Mouse (Mus musculus) C2C12 (cell line): ENCODE results near the gene Rnaset2b. TPM values are rescaled to one million over a fixed set of nuclear protein-coding genes. Genes with fewer than 3 reads are reported as not detected.
A peak's percentile ranks its signal among the peaks of the same experiment; 100 is the strongest.
"Not testable (repeated sequence)": the region's sequence is repeated elsewhere in the genome, so short reads cannot be mapped to it uniquely, and the experiment has no call there.

Experiments used
- H3K27me3 ChIP-seq: one replicate; pipeline ENCODE4 v1.6.1; 2011; ENCODE audit not compliant: control insufficient read depth, insufficient read depth, insufficient read length
- H3K36me3 ChIP-seq: one replicate; pipeline ENCODE4 v1.6.1; 2011; ENCODE audit not compliant: control insufficient read depth, insufficient read depth
- H3K4me3 ChIP-seq: one replicate; pipeline ENCODE4 v1.5.1; 2011; ENCODE audit warnings: mild to moderate bottlenecking, control low read depth; ENCODE audit not compliant: poor library complexity, insufficient read depth, severe bottlenecking
- H3K79me2 ChIP-seq: one replicate; pipeline ENCODE4 v1.6.1; 2011; ENCODE audit not compliant: control insufficient read depth, insufficient read depth
- H3K79me3 ChIP-seq: one replicate; pipeline ENCODE4 v1.6.1; 2011; ENCODE audit warnings: low read depth, control low read depth
- H3ac ChIP-seq: one replicate; pipeline ENCODE3; 2011; ENCODE audit warnings: low read depth; ENCODE audit not compliant: control insufficient read depth, insufficient read length
- USF1 ChIP-seq: IDR thresholded peaks from one replicate; pipeline ENCODE4 v1.6.1; 2011; ENCODE audit warnings: low read depth, mild to moderate bottlenecking, control low read depth, moderate library complexity
- polyA plus RNA-seq: library from polyadenylated mRNA; unstranded; fragments of >200 nt; fragmentation: generic; extraction: Trizol; gene quantifications from one replicate; pipeline ENCODE4 v1.2.1, GENCODE M21; 2012; ENCODE audit warnings: missing spikeins

Gene Rnaset2b
- polyA plus RNA-seq, 1 experiment: 81.9 TPM

- H3K79me3 ChIP-seq, H3K27me3 ChIP-seq, H3K79me2 ChIP-seq, H3ac ChIP-seq, H3K36me3 ChIP-seq: not testable (repeated sequence)
- H3K4me3 ChIP-seq: peak overlapping the region; percentile 55
- peak; percentile 21 for TF ChIP-seq USF1
Measured at GRCm38 (mm10) chr17:6960349-6960748, 10.1 kb upstream of the Rnaset2b start.

DNA sequence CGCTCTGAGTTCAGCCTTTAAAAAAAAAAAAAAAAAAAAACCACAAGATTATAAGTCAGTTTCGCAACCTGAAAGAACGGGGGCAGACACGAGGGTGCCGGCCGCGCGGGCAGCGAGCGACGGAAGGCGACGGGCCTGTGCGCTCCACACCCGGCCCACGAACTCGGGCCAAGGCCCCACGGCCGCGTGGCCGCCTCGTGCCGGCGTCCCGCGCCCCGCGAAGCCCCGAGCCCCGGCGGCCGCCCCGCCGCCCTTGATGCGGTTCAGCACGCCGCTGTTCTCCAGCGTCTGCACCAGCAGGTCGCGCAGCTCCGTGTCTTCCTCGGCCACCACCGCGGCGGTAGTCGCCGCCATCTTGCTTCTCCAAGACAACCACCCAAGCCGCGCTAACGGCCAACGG is 9.7 kb upstream of the Rnaset2b start, which contains the start of gene Tagap1:
Gene Tagap1 (minus strand): TSS at position 381 of the 400 bp plus-strand sequence.
- H3K27me3 ChIP-seq, H3K36me3 ChIP-seq, H3K79me2 ChIP-seq, H3K79me3 ChIP-seq: not testable (repeated sequence)
- Histone ChIP-seq H3ac (peak within 1 kb of the TSS; percentile 85), H3K4me3 (peak within 1 kb of the TSS; percentile 55)

DNA sequence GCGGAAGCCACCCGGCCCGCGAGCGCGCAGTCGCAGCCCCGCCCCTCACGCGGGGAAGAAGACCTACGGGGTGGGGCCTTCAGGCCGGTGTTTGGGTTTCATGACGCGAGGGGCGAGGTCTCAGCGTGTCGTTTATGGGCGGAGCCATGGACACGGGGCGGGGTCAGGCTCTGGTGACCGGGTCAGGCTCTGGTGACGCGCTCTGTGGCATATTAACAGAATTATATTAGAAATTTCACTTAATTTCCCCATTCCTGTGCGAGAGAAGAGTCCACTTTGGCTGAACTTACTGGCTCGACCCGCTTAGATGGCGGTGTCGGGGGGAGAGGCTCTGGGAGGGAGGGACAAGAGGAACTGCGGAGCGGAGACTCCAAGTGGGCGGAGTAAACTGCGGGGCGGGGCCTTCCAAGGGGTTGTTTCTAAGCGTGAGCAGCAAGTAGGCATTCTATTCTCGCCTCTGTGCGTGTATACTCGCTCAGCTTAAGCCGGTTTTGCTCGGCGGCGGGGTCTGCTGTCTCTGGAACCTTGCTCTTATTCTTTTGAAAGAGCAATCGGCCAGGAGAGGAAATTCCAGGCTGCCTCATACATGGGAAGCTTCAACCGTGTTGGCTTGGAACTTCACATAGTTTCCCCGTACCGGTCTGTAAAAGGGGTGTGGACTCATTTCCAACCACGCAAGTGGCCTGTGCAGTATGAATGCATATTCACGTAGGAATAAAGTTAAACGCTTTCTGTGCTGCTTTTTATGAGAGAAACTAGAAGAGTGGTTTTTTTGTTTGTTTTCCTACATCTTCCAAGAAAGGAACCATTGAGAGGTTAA is 9.0 kb upstream of the Rnaset2b start:
- not testable (repeated sequence) for H3K36me3 ChIP-seq, H3ac ChIP-seq, H3K79me3 ChIP-seq, H3K27me3 ChIP-seq, H3K79me2 ChIP-seq
- H3K4me3 ChIP-seq: peak overlapping the region; percentile 55

- not testable (repeated sequence) for H3K79me2 ChIP-seq, H3K4me3 ChIP-seq, H3ac ChIP-seq, H3K79me3 ChIP-seq, H3K27me3 ChIP-seq, H3K36me3 ChIP-seq
Measured at GRCm38 (mm10) chr17:6962339-6962738, 8.1 kb upstream of the Rnaset2b start.

DNA sequence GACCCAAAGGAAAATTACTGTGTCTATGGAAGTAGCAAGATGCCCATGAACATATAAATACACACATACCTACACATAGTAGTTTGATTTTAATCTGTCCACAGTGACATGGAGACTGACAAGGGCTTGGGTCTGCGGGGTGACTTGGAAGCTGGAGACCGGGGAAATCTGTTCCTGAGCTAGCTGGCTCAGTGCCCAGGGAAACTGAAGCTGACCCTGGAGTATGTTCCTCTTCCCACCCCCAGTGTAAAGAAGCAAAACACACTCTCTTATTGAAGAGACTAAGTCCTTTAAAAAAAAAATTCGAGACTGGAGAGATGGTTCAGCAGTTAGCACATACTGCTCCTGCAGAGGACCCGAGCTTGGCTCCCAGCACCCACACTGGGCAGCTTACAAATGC is 7.5 kb upstream of the Rnaset2b start:
- not testable (repeated sequence) for H3K79me3 ChIP-seq, H3ac ChIP-seq, H3K4me3 ChIP-seq, H3K36me3 ChIP-seq, H3K27me3 ChIP-seq, H3K79me2 ChIP-seq

DNA sequence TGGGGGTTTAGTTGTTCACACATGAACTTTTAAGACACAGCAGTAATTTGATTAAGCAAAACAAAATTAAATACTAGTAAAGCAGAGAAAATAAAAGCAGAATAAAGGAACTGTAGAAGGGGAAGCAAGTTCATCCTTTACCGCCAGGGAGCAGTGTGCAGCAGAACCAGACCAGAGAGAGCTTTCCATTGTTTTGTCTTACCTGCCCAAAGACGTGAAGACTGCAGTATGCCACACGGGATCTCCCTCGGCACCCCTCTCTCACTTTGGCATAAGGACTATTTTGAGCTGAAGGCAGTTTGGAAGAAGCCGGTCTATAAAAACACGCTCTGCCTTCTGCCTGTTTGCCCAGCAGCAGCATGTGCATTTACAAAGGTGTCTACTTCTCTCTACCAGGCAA is 5.1 kb upstream of the Rnaset2b start:
- not testable (repeated sequence) for H3K36me3 ChIP-seq, H3K4me3 ChIP-seq, H3K79me3 ChIP-seq, H3K27me3 ChIP-seq, H3ac ChIP-seq, H3K79me2 ChIP-seq

- H3K4me3 ChIP-seq, H3K79me2 ChIP-seq, H3K36me3 ChIP-seq, H3K79me3 ChIP-seq, H3ac ChIP-seq, H3K27me3 ChIP-seq: not testable (repeated sequence)
Measured at GRCm38 (mm10) chr17:6967673-6968072, 2.8 kb upstream of the Rnaset2b start.

DNA sequence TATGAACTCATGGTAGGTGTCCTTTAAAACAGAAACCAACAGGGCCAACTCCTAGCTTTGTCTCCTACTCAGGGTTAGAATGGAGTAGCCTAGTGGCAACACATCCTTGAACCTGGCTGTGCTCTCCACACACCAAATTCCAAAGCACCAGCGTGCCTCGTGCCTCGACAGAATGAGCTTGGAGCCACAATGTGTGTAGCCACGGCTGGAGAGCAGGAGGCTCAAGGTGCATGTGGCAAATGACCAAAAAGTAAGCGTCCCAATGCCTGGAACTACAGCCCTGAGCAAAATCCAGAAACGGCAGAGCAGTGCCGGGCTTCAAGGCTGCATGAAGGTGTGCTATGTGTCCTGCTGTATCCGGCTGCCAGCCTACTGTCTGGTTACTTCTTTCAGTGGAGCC is 804 bp downstream of the Rnaset2b start:
- H3K79me2 ChIP-seq, H3K36me3 ChIP-seq, H3ac ChIP-seq, H3K4me3 ChIP-seq, H3K27me3 ChIP-seq, H3K79me3 ChIP-seq: not testable (repeated sequence)

DNA sequence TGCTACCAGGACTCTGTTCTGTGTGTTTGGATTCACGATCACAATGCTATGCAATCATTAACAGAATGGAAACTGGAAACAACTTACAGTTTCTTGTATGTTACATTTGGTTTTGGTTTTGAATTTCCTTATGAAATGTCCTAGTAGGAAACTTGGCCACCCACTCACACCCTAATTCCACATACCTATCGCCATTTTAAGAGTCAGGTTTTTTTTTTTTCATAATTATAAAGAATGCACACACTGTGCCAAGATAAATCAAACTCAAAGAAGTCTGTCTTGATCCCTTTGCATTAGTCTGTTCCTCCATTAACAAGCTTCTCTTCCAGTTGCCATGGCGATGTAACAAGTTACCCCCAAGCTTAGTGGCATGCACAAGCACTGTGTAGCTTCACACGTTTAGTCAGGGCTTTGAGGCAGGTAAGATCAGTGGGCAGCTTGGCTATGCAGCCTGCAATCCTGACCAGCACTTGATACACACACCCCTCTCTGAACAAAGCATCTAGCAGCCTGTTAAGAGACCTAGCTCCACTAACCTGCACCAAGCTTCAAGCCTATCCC is 2.5 kb downstream of the Rnaset2b start:
- not testable (repeated sequence) for H3K79me3 ChIP-seq, H3K27me3 ChIP-seq, H3ac ChIP-seq, H3K79me2 ChIP-seq, H3K36me3 ChIP-seq, H3K4me3 ChIP-seq

GRCm38 (mm10) chr17:6974985-6975384 is 4.6 kb downstream of the Rnaset2b start:
- H3K36me3 ChIP-seq, H3K79me2 ChIP-seq, H3ac ChIP-seq, H3K27me3 ChIP-seq, H3K4me3 ChIP-seq, H3K79me3 ChIP-seq: not testable (repeated sequence)

- H3K27me3 ChIP-seq, H3K79me2 ChIP-seq, H3K79me3 ChIP-seq, H3ac ChIP-seq, H3K4me3 ChIP-seq, H3K36me3 ChIP-seq: not testable (repeated sequence)
Measured at GRCm38 (mm10) chr17:6978287-6979248, 8.1 kb downstream of the Rnaset2b start, which contains the start of gene Gm49721. Gene Gm49721 (plus strand): TSS chr17:6978904.
